Comparison of ENCODE assay signal across 8 mouse cellular contexts in genomic region chr8:19773461-19773860, GRCm38 (mm10). TPM values are rescaled to one million over a fixed set of nuclear protein-coding genes. Genes with fewer than 3 reads are reported as not detected.
DNase-seq lines count a peak whose midpoint lies in the region; TF ChIP-seq lines count a peak whose summit lies in the region.
"Not testable (repeated sequence)": the region's sequence is repeated elsewhere in the genome, so short reads cannot be mapped to it uniquely, and the experiment has no call there.
"Had no signal": no experiment of that assay in that cellular context is flagged by ENCODE, and none has a peak within 500 bp of the region (broad histone marks: within the 10 kb centered on the region; RNA-seq: fewer than 3 reads in every experiment).

No protein-coding gene starts in this region.

- not testable (repeated sequence) for H3K27me3 ChIP-seq in kidney, adult 2 months (replicated peaks; ENCODE audit: control insufficient read depth, insufficient read depth, low read length)

- H3K4me3 ChIP-seq in kidney, adult 2 months (ENCODE audit: insufficient read depth, low read depth, low read length), result not testable (repeated sequence)

- not testable (repeated sequence) for H3K27ac ChIP-seq in kidney, adult 2 months (ENCODE audit: insufficient read depth, low read depth, low read length)

- 83% methylated on average over 4 of the region's 4 CpGs for WGBS in kidney, adult 2 months

- not testable (repeated sequence) for H3K4me1 ChIP-seq in kidney, adult 2 months (ENCODE audit: control insufficient read depth, insufficient read depth, low read length)

- TF ChIP-seq POLR2A in kidney, adult 2 months (IDR thresholded peaks at IDR 0.05; ENCODE audit: low read depth, low read length), result not testable (repeated sequence)

- not testable (repeated sequence) for TF ChIP-seq CTCF in kidney, adult 2 months (conservative IDR thresholded peaks at IDR 0.05; ENCODE audit: insufficient read depth, insufficient read length, low read depth, low read length)

- peak; percentile 91 for DNase-seq in heart, adult 11 months
- DNase-seq in kidney, adult 2 months, result peak; percentile 32
- DNase-seq in urinary bladder, postnatal 14 days (ENCODE audit: low spot score), result peak; percentile 2

- not testable (repeated sequence) for H3K36me3 ChIP-seq in kidney, adult 2 months (ENCODE audit: control insufficient read depth, insufficient read depth, low read length)

RNA-seq across cellular contexts. Expression of gene 4930467E23Rik, which starts 44.1 kb away (rescaled TPM):
- not detected in 2 replicates for polyA plus RNA-seq in kidney, adult 2 months (2012; rRNA removed)
- polyA plus RNA-seq: activated CD4-positive, CD25-positive, alpha-beta regulatory T cell, adult 4 months; brain, embryonic 14.5 days; C2C12; G1E; Patski had no signal

Comparison
In these comparisons a context has a peak if more than half of its experiments do, and no peak if none do; other contexts are left out.
1. DNase-seq: peak in every context shown above with its lines; median percentile 91 in heart, adult 11 months; 32 in kidney, adult 2 months; 2 in urinary bladder, postnatal 14 days.